8 mouse cellular contexts compared by ENCODE assay signal in genomic region chr6:4456691-4457447, GRCm38 (mm10). TPM values are rescaled to one million over a fixed set of nuclear protein-coding genes. Genes with fewer than 3 reads are reported as not detected.
DNase-seq lines count a peak whose midpoint lies in the region; ATAC-seq lines count a peak whose summit lies in the region.

No protein-coding gene starts in this region.

- H3K27me3 ChIP-seq in limb, embryonic 12.5 days, result no peaks in the 10 kb centered on the region
- no peaks in the 10 kb centered on the region for H3K27me3 ChIP-seq in midbrain, embryonic 14.5 days (ENCODE audit: control insufficient read depth, insufficient read depth, low read length)

- no peak overlapping the region; the same call in 1 of the 2 replicates for H3K9ac ChIP-seq in limb, embryonic 12.5 days (replicated peaks)
- H3K9ac ChIP-seq in midbrain, embryonic 14.5 days (replicated peaks; ENCODE audit: low read length), result no peak overlapping the region

- H3K4me2 ChIP-seq in limb, embryonic 12.5 days, result peak overlapping the region; percentile 39
- no peak overlapping the region for H3K4me2 ChIP-seq in midbrain, embryonic 14.5 days (ENCODE audit: low read length)

- H3K4me1 ChIP-seq in limb, embryonic 12.5 days (replicated peaks), result peaks cover 28% of the 10 kb centered on the region
- no peaks in the 10 kb centered on the region for H3K4me1 ChIP-seq in midbrain, embryonic 14.5 days (ENCODE audit: control insufficient read depth, insufficient read depth, low read length)

- no peaks in the 10 kb centered on the region for H3K36me3 ChIP-seq in limb, embryonic 12.5 days
- no peaks in the 10 kb centered on the region for H3K36me3 ChIP-seq in midbrain, embryonic 14.5 days (ENCODE audit: control insufficient read depth, insufficient read depth, low read length)

- 14% methylated on average over 12 of the region's 12 CpGs for WGBS in limb, embryonic 12.5 days
- WGBS in midbrain, embryonic 14.5 days, result 77% methylated on average over 12 of the region's 12 CpGs

- peak overlapping the region; percentile 96 for H3K27ac ChIP-seq in limb, embryonic 12.5 days
- H3K27ac ChIP-seq in midbrain, embryonic 14.5 days (replicated peaks; ENCODE audit: low read depth, low read length), result no peak overlapping the region

- peak; percentile 10 to 15 for DNase-seq in urinary bladder, postnatal 36 days (ENCODE audit: low spot score in 2 of 2)
- no peak for DNase-seq in urinary bladder, postnatal 4 days (ENCODE audit: low spot score in 2 of 2)
- peak; percentile 41 for DNase-seq in heart, adult 8-10 months (ENCODE audit: low spot score)
- DNase-seq in thymus, postnatal 14 days, result no peak
- no peak for DNase-seq in midbrain, embryonic 14.5 days
- DNase-seq in right cerebral cortex, postnatal 36 days (ENCODE audit: low spot score in 2 of 2), result no peak

- H3K9me3 ChIP-seq in limb, embryonic 12.5 days, result no peaks in the 10 kb centered on the region
- H3K9me3 ChIP-seq in midbrain, embryonic 14.5 days (ENCODE audit: control insufficient read depth, low read length), result no peaks in the 10 kb centered on the region

- ATAC-seq in limb, embryonic 12.5 days (ENCODE audit: insufficient number of reproducible peaks, insufficient read depth, low FRiP score, low TSS enrichment, low read depth), result no peak
- no peak for ATAC-seq in midbrain, embryonic 14.5 days (ENCODE audit: low FRiP score, low TSS enrichment)
- ATAC-seq in inflammation-experienced regulatory T-cells, adult 6 months, result no peak

- no peak overlapping the region for H3K4me3 ChIP-seq in limb, embryonic 12.5 days (replicated peaks)
- H3K4me3 ChIP-seq in midbrain, embryonic 14.5 days (replicated peaks; ENCODE audit: low read depth, low read length), result no peak overlapping the region

RNA-seq across cellular contexts. Expression of gene Col1a2, which starts 47.7 kb away (rescaled TPM):
- total RNA-seq in heart, adult 8-10 months (2022), result 10 to 100 TPM; 37.7 to 60.4 (median 58.0) TPM
- polyA plus RNA-seq in limb, embryonic 12.5 days (2016; fragmentation: Nextera tagmentation; extraction: Ambion mirVana), result 448 and 471 TPM in 2 replicates
- 2.4 and 88.1 TPM in 2 replicates for polyA plus RNA-seq in midbrain, embryonic 14.5 days (2014; fragmentation: Nextera tagmentation; extraction: Ambion mirVana)
- polyA plus RNA-seq in inflammation-experienced regulatory T-cells, adult 6 months (2017; shearing (Covaris generic)), result under 1 TPM in 2 of 3 experiments, not detected in 1; 0.15 to 0.16 TPM

Comparison
In these comparisons a context has a peak if more than half of its experiments do, and no peak if none do; other contexts are left out.
1. DNase-seq: peak in urinary bladder, postnatal 36 days (2 of 2) and heart, adult 8-10 months (single experiment); none in urinary bladder, postnatal 4 days (0 of 2), thymus, postnatal 14 days (single experiment), midbrain, embryonic 14.5 days (single experiment) and right cerebral cortex, postnatal 36 days (0 of 2).